Mouse (Mus musculus) embryonic facial prominence, embryonic 11.5 days (tissue): ENCODE measurements around the gene Ajap1. TPM values are rescaled to one million over a fixed set of nuclear protein-coding genes. Genes with fewer than 3 reads are reported as not detected.
A peak's percentile ranks its signal among the peaks of the same experiment; 100 is the strongest.

Experiments
- ATAC-seq: fragments of 200-750 bp; cut with Nextera tagmentation; replicated peaks from 2 replicates; pipeline ENCODE4 v1.8.0; 2017; ENCODE audit warnings: low read depth; ENCODE audit not compliant: insufficient number of reproducible peaks, low FRiP score, low TSS enrichment
- DNase-seq: peaks from one replicate; pipeline ENCODE4 v3.0.0-alpha.2; 2015; ENCODE audit warnings: low spot score
- H3K27ac ChIP-seq: fragments of 300-500 bp; sonication (generic); replicated peaks from 2 replicates; pipeline ENCODE4 v1.5.1; 2014; ENCODE audit warnings: mild to moderate bottlenecking, low read depth, low read length, control low read depth
- H3K27me3 ChIP-seq: fragments of 300-500 bp; sonication (generic); 2 replicates; pipeline ENCODE4 v1.6.1; 2014; ENCODE audit warnings: mild to moderate bottlenecking, low read length, moderate library complexity, mixed read lengths; ENCODE audit not compliant: control insufficient read depth, insufficient read depth
- H3K36me3 ChIP-seq: fragments of 300-500 bp; sonication (generic); replicated peaks from 2 replicates; pipeline ENCODE4 v1.6.1; 2014; ENCODE audit warnings: low read depth, mild to moderate bottlenecking, low read length, moderate library complexity, mixed read lengths; ENCODE audit not compliant: control insufficient read depth, insufficient read depth
- H3K4me1 ChIP-seq: fragments of 300-500 bp; sonication (generic); 2 replicates; pipeline ENCODE4 v1.6.1; 2014; ENCODE audit warnings: low read length, mixed read lengths; ENCODE audit not compliant: control insufficient read depth, insufficient read depth
- H3K4me2 ChIP-seq: fragments of 300-500 bp; sonication (generic); 2 replicates; pipeline ENCODE4 v1.6.1; 2014; ENCODE audit warnings: low read depth, mild to moderate bottlenecking, control low read depth, low read length, moderate library complexity
- H3K4me3 ChIP-seq: fragments of 300-500 bp; sonication (generic); 2 replicates; pipeline ENCODE4 v1.5.1; 2014; ENCODE audit warnings: low read depth, low read length, control low read depth
- H3K9ac ChIP-seq: fragments of 300-500 bp; sonication (generic); replicated peaks from 2 replicates; pipeline ENCODE4 v1.6.1; 2014; ENCODE audit warnings: mild to moderate bottlenecking, control low read depth, low read length
- H3K9me3 ChIP-seq: fragments of 300-500 bp; sonication (generic); replicated peaks from 2 replicates; pipeline ENCODE4 v1.6.1; 2016; ENCODE audit warnings: mild to moderate bottlenecking, low read length, inconsistent platforms, mixed read lengths; ENCODE audit not compliant: control insufficient read depth
- WGBS: fragments of 180-500 bp; shearing (Covaris S2); extraction: QIAGEN DNeasy Blood & Tissue Kit; methylation state at CpG from one replicate; pipeline ENCODE4 v1.1.7; 2014; 5-methylcytosine and 5-hydroxymethylcytosine counted together
- polyA plus RNA-seq: library from polyadenylated mRNA; unstranded; fragments of >200 nt; fragmentation: Nextera tagmentation; extraction: Ambion mirVana; gene quantifications from 2 replicates; pipeline ENCODE4 v1.2.1, GENCODE M21; 2014

Gene Ajap1
- polyA plus RNA-seq, 1 experiment from 2014 or later = 0.20 TPM

DNA sequence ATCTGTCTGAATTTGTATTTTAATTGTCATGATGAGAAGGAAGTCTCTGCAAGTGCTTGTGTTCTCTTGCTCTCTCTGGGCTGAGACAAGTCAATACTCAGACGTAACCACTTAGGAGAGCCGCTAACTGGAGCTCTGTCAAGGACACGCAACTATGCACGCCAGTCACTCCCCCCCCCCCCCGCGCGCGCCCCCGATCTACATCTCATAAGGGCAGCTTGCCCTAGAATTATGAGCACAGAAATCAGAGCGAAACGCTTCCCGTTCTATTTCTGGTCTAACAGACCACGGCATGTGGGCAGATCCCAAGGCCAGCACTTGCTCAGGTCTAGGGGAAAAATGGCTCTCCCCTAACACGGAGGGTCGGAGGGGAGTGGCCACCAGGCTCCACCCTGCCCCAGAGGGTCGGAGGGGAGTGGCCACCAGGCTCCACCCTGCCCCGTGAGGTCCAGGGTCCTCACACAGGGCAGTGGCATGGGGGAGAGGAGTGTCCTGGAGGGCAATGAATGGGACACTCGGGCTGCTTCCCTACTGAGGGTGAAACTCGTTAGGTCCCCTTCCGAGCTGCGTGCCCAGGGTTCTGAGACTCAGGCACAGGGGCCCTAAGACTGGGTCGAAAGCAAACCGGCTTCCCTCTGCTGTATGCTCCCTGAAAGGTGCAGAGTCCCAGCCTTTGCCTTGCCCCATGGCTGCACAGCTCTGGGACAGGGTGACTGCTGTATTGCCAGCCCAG, 65.3 kb downstream of the Ajap1 start:
- Histone ChIP-seq H3K4me2 (peak overlapping the region; percentile 37), H3K36me3 (no peaks in the 10 kb centered on the region), H3K9ac (no peak overlapping the region; the same call in 1 of the 2 replicates), H3K4me1 (no peaks in the 10 kb centered on the region), H3K27ac (no peak overlapping the region), H3K27me3 (no peaks in the 10 kb centered on the region; the same call in 1 of the 2 replicates), H3K9me3 (no peaks in the 10 kb centered on the region), H3K4me3 (peak overlapping the region; percentile 8; the same call in 1 of the 2 replicates)
- 7% methylated on average over 23 of the region's 23 CpGs for WGBS
- ATAC-seq (peak; percentile 72; the same call in 1 of the 2 replicates), DNase-seq (peak; percentile 48)

DNA sequence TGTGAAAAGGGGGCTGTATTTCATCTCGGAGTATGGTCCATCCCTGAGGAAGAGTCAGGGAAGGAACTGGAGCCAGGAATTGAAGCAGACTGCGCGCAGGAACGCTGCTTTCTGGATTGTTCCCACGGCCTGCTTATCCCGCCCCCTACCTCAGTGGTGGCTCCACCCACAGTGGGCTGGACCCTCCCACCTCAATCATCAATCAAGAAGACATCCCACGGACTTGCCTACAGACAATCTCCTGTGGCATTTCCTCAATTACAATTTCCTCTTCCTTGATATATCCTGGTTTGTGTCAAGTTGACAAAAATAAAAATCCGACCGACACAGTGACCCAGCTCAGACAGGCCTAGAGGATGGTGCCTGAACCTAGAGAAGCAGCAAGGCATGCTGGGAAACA, 66.5 kb downstream of the Ajap1 start:
- H3K4me1 ChIP-seq = no peaks in the 10 kb centered on the region
- DNase-seq (no peak), ATAC-seq (no peak)
- no peak overlapping the region for H3K9ac ChIP-seq
- H3K27me3 ChIP-seq = no peaks in the 10 kb centered on the region; the same call in 1 of the 2 replicates
- no peaks in the 10 kb centered on the region for H3K9me3 ChIP-seq
- 69% methylated on average over 9 of the region's 9 CpGs for WGBS
- no peaks in the 10 kb centered on the region for H3K36me3 ChIP-seq
- H3K27ac ChIP-seq = no peak overlapping the region
- H3K4me3 ChIP-seq = no peak overlapping the region
- H3K4me2 ChIP-seq = no peak overlapping the region

DNA sequence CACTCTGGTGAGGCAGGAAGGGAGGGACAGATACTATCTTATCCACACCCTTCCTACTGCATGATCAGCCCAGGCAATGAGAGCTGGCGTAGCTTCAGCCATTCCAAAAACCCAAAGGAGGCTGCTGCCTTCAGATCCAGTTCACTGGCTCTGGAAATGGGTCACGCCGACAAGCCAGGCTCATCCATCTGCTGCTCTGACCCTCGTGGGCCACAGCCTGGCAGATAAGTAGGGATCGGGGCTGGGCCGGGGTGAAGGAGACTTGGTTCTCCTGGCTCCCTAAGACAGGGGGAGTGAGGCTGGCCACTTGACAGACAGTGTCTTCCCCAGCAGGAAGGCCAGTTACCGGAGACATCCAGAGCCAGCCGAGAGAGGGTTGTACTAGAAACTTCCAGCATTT, 84.2 kb downstream of the Ajap1 start:
- H3K9ac ChIP-seq = no peak overlapping the region
- H3K4me1 ChIP-seq = no peaks in the 10 kb centered on the region
- H3K27ac ChIP-seq = no peak overlapping the region
- no peak overlapping the region for H3K4me3 ChIP-seq
- ATAC-seq = no peak
- no peaks in the 10 kb centered on the region for H3K36me3 ChIP-seq
- 94% methylated on average over 8 of the region's 8 CpGs for WGBS
- no peak for DNase-seq
- no peaks in the 10 kb centered on the region for H3K27me3 ChIP-seq
- no peaks in the 10 kb centered on the region for H3K9me3 ChIP-seq
- no peak overlapping the region for H3K4me2 ChIP-seq

DNA sequence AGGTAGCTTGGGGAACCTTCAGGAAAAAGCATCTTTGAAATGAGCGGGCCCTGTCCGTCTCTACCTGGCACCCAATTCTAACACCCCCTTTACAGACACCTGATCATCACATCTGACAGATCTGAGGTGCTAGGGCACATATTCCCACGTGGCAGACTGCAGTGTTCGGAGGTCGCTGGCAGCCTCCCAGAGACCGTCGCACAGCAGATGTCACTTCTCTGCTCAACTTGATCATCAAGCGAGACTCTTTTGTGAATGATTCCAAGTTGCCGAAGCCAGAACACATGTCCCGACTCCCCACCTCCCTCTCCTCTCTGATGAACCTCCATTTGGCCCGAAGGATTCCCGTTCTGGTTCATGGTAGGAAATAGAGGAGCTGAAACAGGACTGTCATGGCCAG, 95.1 kb downstream of the Ajap1 start:
- no peaks in the 10 kb centered on the region for H3K4me1 ChIP-seq
- H3K36me3 ChIP-seq = no peaks in the 10 kb centered on the region
- no peaks in the 10 kb centered on the region for H3K9me3 ChIP-seq
- WGBS = 92% methylated on average over 12 of the region's 12 CpGs
- H3K9ac ChIP-seq = no peak overlapping the region
- no peak overlapping the region for H3K4me2 ChIP-seq
- no peak overlapping the region for H3K4me3 ChIP-seq
- ATAC-seq = no peak
- DNase-seq = no peak
- no peak overlapping the region for H3K27ac ChIP-seq
- H3K27me3 ChIP-seq = no peaks in the 10 kb centered on the region

DNA sequence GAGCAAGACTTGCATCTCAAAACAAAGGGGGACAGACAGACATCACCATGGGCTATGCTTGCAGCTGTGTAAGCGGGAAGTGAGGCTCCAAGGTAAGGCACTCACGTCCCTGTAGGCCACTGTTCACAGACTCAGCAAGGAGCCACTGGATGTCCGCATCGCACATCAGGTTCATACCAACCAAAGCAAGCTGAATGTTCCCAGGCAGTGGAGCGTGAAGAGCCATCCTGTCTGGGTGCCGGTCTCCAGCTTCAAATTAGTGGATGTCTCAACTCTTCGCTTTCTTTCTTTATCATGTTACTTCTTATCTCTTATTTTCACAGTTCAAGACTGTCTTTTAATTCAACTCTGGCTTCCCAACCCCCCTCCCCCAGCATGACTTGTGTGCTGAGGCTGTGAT, 101.2 kb downstream of the Ajap1 start:
- ATAC-seq = no peak
- Histone ChIP-seq H3K27me3 (no peaks in the 10 kb centered on the region), H3K9ac (no peak overlapping the region)

DNA sequence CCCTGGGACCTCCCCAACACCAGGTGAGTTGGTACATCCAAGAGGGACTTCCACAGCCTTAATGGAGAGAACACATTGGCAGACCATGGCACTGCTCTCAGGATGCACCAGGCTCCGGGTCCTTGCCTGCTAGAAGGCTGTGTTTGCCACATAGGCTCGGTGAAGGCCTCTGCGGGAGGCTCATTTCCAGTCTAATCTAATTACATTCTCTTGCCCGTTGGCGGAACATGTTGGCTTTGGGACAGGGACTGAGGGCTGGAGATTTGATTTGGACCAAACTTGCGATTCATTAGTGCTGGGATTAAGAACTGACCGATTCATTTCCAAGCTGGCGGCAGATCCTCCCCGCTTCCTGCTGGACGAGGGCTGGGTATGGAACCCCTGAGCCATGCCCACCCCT, 101.7 kb downstream of the Ajap1 start:
- ATAC-seq (no peak), DNase-seq (no peak)
- 72% methylated on average over 10 of the region's 10 CpGs for WGBS
- Histone ChIP-seq H3K4me3 (no peak overlapping the region), H3K36me3 (no peaks in the 10 kb centered on the region), H3K9me3 (no peaks in the 10 kb centered on the region), H3K27ac (no peak overlapping the region), H3K27me3 (no peaks in the 10 kb centered on the region), H3K4me2 (no peak overlapping the region), H3K4me1 (no peaks in the 10 kb centered on the region), H3K9ac (no peak overlapping the region)

More for the DNA sequence above, 101.2 kb downstream of the Ajap1 start:
- no peak for DNase-seq
- Histone ChIP-seq H3K9me3 (no peaks in the 10 kb centered on the region), H3K4me3 (no peak overlapping the region), H3K4me1 (no peaks in the 10 kb centered on the region), H3K4me2 (no peak overlapping the region), H3K36me3 (no peaks in the 10 kb centered on the region), H3K27ac (no peak overlapping the region)
- 55% methylated on average over 7 of the region's 7 CpGs for WGBS

DNA sequence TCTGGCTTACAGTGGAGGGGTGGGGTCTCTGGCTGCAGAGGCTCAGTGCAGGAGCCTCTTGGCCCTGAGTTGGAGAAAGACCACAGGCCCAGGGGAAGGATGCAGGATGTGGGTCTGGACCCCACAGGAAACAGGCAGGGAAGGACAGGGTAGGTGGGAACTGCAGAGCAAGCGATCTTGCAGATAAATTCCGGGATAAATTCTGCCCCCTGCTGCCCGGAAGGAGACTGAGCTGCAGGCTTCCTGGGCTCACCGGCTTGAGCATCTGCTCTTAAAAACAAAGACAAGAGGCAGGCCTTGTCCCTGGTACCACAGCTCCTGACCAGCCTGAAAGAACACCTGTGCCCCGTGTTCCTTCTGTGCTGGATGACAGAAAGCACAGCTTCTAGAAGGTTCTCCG, 104.6 kb downstream of the Ajap1 start:
- no peak overlapping the region for H3K4me2 ChIP-seq
- no peak overlapping the region for H3K9ac ChIP-seq
- DNase-seq (peak; percentile 56), ATAC-seq (no peak; the same call in 1 of the 2 replicates)
- no peaks in the 10 kb centered on the region for H3K36me3 ChIP-seq
- no peak overlapping the region for H3K4me3 ChIP-seq
- no peaks in the 10 kb centered on the region for H3K9me3 ChIP-seq
- WGBS = 18% methylated on average over 6 of the region's 6 CpGs
- no peaks in the 10 kb centered on the region for H3K27me3 ChIP-seq
- H3K4me1 ChIP-seq = no peaks in the 10 kb centered on the region
- no peak overlapping the region for H3K27ac ChIP-seq

DNA sequence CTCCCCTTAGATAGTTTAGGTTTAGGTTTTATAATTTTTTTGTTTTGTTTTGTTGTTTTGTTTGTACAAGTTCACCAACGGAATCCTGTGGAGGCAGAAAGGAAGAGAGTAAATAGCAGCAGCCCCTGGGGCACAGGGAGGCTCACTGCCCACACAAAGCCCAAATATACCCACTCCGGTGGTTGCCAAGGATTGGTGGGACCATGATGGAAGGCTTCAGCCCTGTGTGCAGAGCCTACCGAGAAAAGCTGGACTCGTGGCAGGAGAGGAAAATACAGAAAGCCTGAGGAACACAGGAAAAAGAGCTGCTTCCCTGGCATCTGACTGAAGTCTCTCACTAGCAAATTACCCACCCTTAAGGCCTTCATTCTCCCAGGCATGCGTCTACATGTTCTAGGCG, 108.4 kb downstream of the Ajap1 start:
- H3K4me1 ChIP-seq = no peaks in the 10 kb centered on the region
- H3K4me3 ChIP-seq = no peak overlapping the region
- no peaks in the 10 kb centered on the region for H3K36me3 ChIP-seq
- ATAC-seq (no peak), DNase-seq (no peak)
- WGBS = 85% methylated on average over 6 of the region's 6 CpGs
- no peaks in the 10 kb centered on the region for H3K27me3 ChIP-seq
- no peak overlapping the region for H3K27ac ChIP-seq
- H3K9ac ChIP-seq = no peak overlapping the region
- H3K4me2 ChIP-seq = no peak overlapping the region
- no peaks in the 10 kb centered on the region for H3K9me3 ChIP-seq
